Mouse (Mus musculus): Measurements from ENCODE around the gene Ell2.

Gene Ell2

GRCm38 (mm10) chr13:75807969-75808368 is 101.4 kb downstream of the Ell2 start:
- no peak for DNase-seq (ENCODE audit: low read depth, low spot score)

GRCm38 (mm10) chr13:75809957-75810356 is 103.4 kb downstream of the Ell2 start:
- no peak for DNase-seq (ENCODE audit: low read depth, low spot score)

GRCm38 (mm10) chr13:75817183-75817582 is 110.6 kb downstream of the Ell2 start:
- no peak for DNase-seq (ENCODE audit: low read depth, low spot score)

- DNase-seq (ENCODE audit: low read depth, low spot score), result no peak
Measured at GRCm38 (mm10) chr13:75818486-75818885, 111.9 kb downstream of the Ell2 start.

GRCm38 (mm10) chr13:75818945-75819706 is 112.6 kb downstream of the Ell2 start:
- no peak for DNase-seq (ENCODE audit: low read depth, low spot score)

- no peak for DNase-seq (ENCODE audit: low read depth, low spot score)
Measured at GRCm38 (mm10) chr13:75819898-75820297, 113.3 kb downstream of the Ell2 start.
